Comparison of ENCODE assay signal across 24 mouse cellular contexts in genomic region chr17:29565521-29565920, GRCm38 (mm10). TPM values are rescaled to one million over a fixed set of nuclear protein-coding genes. Genes with fewer than 3 reads are reported as not detected.
"Had no signal": no experiment of that assay in that cellular context is flagged by ENCODE, and none has a peak within 500 bp of the region (broad histone marks: within the 10 kb centered on the region; RNA-seq: fewer than 3 reads in every experiment).

No protein-coding gene starts in this region.

- DNase-seq: kidney, adult 18-20 months; kidney, adult 9 months; kidney, postnatal 14 days; kidney, postnatal 4 days; liver, postnatal 0 days; lung, embryonic 14.5 days; lung, postnatal 10 days; lung, postnatal 4 days; midbrain, embryonic 14.5 days had no signal

RNA-seq across cellular contexts. Expression of gene Tmem217, which starts 13.3 kb away (rescaled TPM):
- total RNA-seq: layer of hippocampus, adult 18-20 months; layer of hippocampus, postnatal 14 days; left cerebral cortex, postnatal 25 days; megakaryocyte progenitor cell, adult 5-6 weeks; megakaryocyte-erythroid progenitor cell, adult 5-6 weeks; midbrain, postnatal 0 days had no signal
- polyA plus RNA-seq: liver, postnatal 0 days; spleen, adult 2 months had no signal

RNA-seq across cellular contexts. Expression of gene Gm17657, which starts 16.1 kb away (rescaled TPM):
- total RNA-seq: layer of hippocampus, adult 18-20 months; layer of hippocampus, postnatal 14 days; left cerebral cortex, postnatal 25 days; megakaryocyte progenitor cell, adult 5-6 weeks; megakaryocyte-erythroid progenitor cell, adult 5-6 weeks; midbrain, postnatal 0 days had no signal
- polyA plus RNA-seq: intestine, embryonic 16.5 days; kidney, embryonic 16.5 days; limb, embryonic 11.5 days; liver, embryonic 14.5 days; liver, postnatal 0 days; lung, embryonic 14.5 days; midbrain, embryonic 11.5 days; midbrain, embryonic 14.5 days; midbrain, postnatal 0 days; neural tube, embryonic 13.5 days; small intestine, adult 2 months; spleen, adult 2 months; stomach, embryonic 16.5 days had no signal
